Mouse (Mus musculus): Measurements from ENCODE around the gene Ap1m2.
"Not testable (repeated sequence)": the region's sequence is repeated elsewhere in the genome, so short reads cannot be mapped to it uniquely, and the experiment has no call there.

The Ap1m2 gene

GRCm38 (mm10) chr9:21327569-21327968 is 15.4 kb upstream of the Ap1m2 start:
- DNase-seq (ENCODE audit: low spot score): no peak

GRCm38 (mm10) chr9:21324269-21324668 is 12.1 kb upstream of the Ap1m2 start:
- no peak for DNase-seq (ENCODE audit: low spot score)

GRCm38 (mm10) chr9:21322917-21323297 is 10.8 kb upstream of the Ap1m2 start:
- not testable (repeated sequence) for DNase-seq (ENCODE audit: low spot score)

- DNase-seq (ENCODE audit: low spot score): no peak
These were observed 10.2 kb upstream of the Ap1m2 start for GRCm38 (mm10) chr9:21322211-21322916.

GRCm38 (mm10) chr9:21321513-21321835 is 9.3 kb upstream of the Ap1m2 start:
- no peak for DNase-seq (ENCODE audit: low spot score)

- DNase-seq (ENCODE audit: low spot score): peak; percentile 88
These were observed 8.7 kb upstream of the Ap1m2 start, which contains the start of gene Slc44a2 for GRCm38 (mm10) chr9:21320619-21321512. TSS of gene Slc44a2 (plus strand) at chr9:21320698.

- DNase-seq (ENCODE audit: low spot score): no peak
These were observed 8.1 kb upstream of the Ap1m2 start for GRCm38 (mm10) chr9:21320280-21320618.

GRCm38 (mm10) chr9:21319503-21319902 is 7.4 kb upstream of the Ap1m2 start:
- no peak for DNase-seq (ENCODE audit: low spot score)

GRCm38 (mm10) chr9:21318792-21319191 is 6.7 kb upstream of the Ap1m2 start:
- DNase-seq (ENCODE audit: low spot score): no peak

- no peak for DNase-seq (ENCODE audit: low spot score)
These were observed 4.6 kb upstream of the Ap1m2 start for GRCm38 (mm10) chr9:21316696-21317095.

GRCm38 (mm10) chr9:21315421-21315820 is 3.3 kb upstream of the Ap1m2 start:
- no peak for DNase-seq (ENCODE audit: low spot score)

- DNase-seq (ENCODE audit: low spot score): no peak
These were observed 2.4 kb upstream of the Ap1m2 start for GRCm38 (mm10) chr9:21314367-21315140.

- peak; percentile 75 for DNase-seq (ENCODE audit: low spot score)
These were observed 1.3 kb upstream of the Ap1m2 start for GRCm38 (mm10) chr9:21313394-21313793.

GRCm38 (mm10) chr9:21311695-21312094 is 442 bp downstream of the Ap1m2 start:
- no peak for DNase-seq (ENCODE audit: low spot score)

- DNase-seq (ENCODE audit: low spot score): no peak
These were observed 2.9 kb downstream of the Ap1m2 start for GRCm38 (mm10) chr9:21309150-21309741.

- DNase-seq (ENCODE audit: low spot score): no peak
These were observed 7.1 kb downstream of the Ap1m2 start for GRCm38 (mm10) chr9:21305065-21305464.

- no peak for DNase-seq (ENCODE audit: low spot score)
These were observed 13.1 kb downstream of the Ap1m2 start for GRCm38 (mm10) chr9:21299014-21299413.

GRCm38 (mm10) chr9:21292271-21292670 is 19.9 kb downstream of the Ap1m2 start:
- DNase-seq (ENCODE audit: low spot score): no peak

- not testable (repeated sequence) for DNase-seq (ENCODE audit: low spot score)
These were observed 20.3 kb downstream of the Ap1m2 start for GRCm38 (mm10) chr9:21291868-21292267.

- peak; percentile 100 for DNase-seq (ENCODE audit: low spot score)
These were observed 20.9 kb downstream of the Ap1m2 start, which contains the start of gene Cdkn2d for GRCm38 (mm10) chr9:21291022-21291787. TSS of gene Cdkn2d (minus strand) at chr9:21291407.

GRCm38 (mm10) chr9:21290589-21290988 is 21.5 kb downstream of the Ap1m2 start:
- no peak for DNase-seq (ENCODE audit: low spot score)

GRCm38 (mm10) chr9:21289337-21289671 is 22.8 kb downstream of the Ap1m2 start:
- DNase-seq (ENCODE audit: low spot score): no peak

Measured in yolk sac, embryonic 10.5 days (tissue).